Mouse (Mus musculus): Measurements from ENCODE around the gene Fam206a.

Gene Fam206a

GRCm38 (mm10) chr4:56844911-56845310, 42.8 kb downstream of the Fam206a start:
- no peak for DNase-seq (ENCODE audit: low spot score in 2 of 2)

- DNase-seq (ENCODE audit: low spot score in 2 of 2) = no peak
These were observed 43.9 kb downstream of the Fam206a start for GRCm38 (mm10) chr4:56845896-56846533.

GRCm38 (mm10) chr4:56847400-56847799, 45.3 kb downstream of the Fam206a start:
- no peak for DNase-seq (ENCODE audit: low spot score in 2 of 2)

- DNase-seq (ENCODE audit: low spot score in 2 of 2) = no peak
These were observed 45.9 kb downstream of the Fam206a start for GRCm38 (mm10) chr4:56848044-56848443.

- no peak for DNase-seq (ENCODE audit: low spot score in 2 of 2)
These were observed 48.6 kb downstream of the Fam206a start for GRCm38 (mm10) chr4:56850724-56851123.

GRCm38 (mm10) chr4:56855935-56856334, 53.8 kb downstream of the Fam206a start:
- DNase-seq (ENCODE audit: low spot score in 2 of 2) = no peak

- DNase-seq (ENCODE audit: low spot score in 2 of 2) = no peak
These were observed 54.3 kb downstream of the Fam206a start for GRCm38 (mm10) chr4:56856371-56856949.

GRCm38 (mm10) chr4:56858733-56859132, 56.6 kb downstream of the Fam206a start:
- no peak for DNase-seq (ENCODE audit: low spot score in 2 of 2)

Data from spleen, postnatal 4 days (tissue).